Mouse (Mus musculus) gastrocnemius, adult 8-10 months (tissue): ENCODE results near the gene Gys2. TPM values are rescaled to one million over a fixed set of nuclear protein-coding genes. Genes with fewer than 3 reads are reported as not detected.

Experiments
- DNase-seq, 2 experiments: peaks; one replicate each; pipeline ENCODE4 v3.0.0; 2022; ENCODE audit warnings: low spot score in 2 of 2
- total RNA-seq, 4 experiments: library from RNA; stranded (reverse); gene quantifications; 2 replicates each; pipeline ENCODE4 v1.2.4; 2022

Gys2 gene
- total RNA-seq, 4 experiments from 2014 or later = 0.16 to 0.18 TPM; not detected in 2

DNA sequence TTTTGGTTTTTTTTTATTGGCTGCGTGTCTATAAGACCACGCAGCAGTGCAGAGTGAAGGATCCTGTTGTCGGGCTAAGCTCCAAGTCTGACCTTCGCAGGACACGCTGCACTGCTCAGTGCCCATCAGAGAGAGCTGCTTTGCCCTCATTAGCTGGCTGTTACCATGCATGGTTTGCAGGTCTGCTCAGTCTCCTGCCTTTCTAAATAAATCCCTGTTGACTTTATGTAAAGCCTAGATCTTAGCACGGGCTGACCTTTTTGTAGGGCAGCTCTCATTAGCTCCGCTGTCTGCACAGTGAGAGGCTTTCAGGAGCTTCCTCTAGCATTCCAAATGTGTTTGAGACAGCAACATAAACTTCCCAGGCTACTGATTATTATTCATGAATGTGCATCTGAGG lies 14.9 kb downstream of the Gys2 start:
- no peak for DNase-seq

DNA sequence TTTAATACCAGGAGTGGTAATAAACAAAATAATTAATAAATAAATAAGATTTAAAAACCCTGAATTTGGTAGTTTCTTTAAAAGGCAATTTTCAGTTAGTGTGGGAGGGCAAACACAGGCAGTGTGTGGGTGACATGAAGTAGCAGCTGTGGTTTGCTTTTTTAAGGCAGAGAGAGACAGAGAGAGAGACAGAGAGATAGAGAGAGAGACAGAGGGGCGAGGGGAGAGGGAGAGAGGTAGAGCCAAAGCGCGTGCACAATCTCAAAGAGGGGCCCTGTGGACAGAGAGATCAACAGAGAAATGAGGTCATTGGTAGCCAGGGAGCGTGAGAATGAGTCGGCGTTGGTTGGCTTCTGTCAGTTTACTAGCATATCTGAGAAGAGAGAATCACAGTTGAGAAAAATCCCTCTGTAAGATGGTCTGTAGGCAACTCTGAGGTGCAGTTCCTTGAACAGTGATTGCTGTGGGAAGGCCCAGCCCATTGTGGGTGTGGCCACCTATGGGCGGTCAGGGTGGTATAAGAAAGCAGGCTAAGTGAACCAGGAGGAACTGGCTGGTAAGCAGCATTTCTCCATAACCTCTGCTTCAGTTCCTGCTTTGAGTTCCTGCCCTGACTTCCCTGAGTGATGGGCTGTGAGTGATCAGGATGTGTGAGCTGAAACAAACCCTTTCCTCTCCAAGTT lies 17.5 kb downstream of the Gys2 start:
- DNase-seq = no peak

DNA sequence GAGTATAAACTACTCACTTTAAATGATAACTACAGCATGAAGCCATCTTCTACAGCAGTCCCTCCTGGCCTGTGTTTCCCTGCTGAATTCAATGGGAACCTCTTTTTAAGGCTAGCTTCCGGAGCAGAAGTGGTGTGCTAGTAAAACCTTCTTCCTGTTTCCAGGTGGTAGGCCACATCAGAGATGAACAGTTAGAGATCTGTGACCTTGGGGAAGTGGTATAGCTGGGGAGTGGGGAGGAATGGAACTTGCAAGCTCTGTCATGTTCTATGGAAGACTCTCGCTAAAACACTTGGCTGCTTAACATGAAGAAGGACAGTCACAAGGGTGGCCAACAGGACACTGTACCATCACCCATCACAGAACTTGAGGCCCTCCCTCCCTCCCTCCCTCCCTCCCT lies 19.6 kb downstream of the Gys2 start:
- DNase-seq = no peak

DNA sequence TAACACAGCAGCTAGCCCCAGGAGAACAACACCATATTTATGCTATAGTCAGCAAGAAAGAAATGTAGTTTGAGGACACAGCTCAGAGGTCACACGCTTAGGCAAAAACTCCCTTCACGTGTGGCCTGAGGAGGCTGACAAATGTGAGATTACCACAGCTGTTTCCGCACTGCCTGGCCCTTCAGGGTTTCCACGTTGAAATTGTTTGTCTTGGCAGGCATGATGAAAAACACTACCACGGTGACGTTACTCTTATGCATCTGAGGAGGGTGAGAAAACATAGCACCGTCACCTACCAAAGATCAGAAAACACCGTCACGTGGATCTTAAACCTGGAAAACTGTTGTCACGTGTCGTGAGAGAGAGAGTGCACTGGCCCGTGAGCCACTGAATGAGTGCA lies 21.5 kb downstream of the Gys2 start:
- DNase-seq = no peak

DNA sequence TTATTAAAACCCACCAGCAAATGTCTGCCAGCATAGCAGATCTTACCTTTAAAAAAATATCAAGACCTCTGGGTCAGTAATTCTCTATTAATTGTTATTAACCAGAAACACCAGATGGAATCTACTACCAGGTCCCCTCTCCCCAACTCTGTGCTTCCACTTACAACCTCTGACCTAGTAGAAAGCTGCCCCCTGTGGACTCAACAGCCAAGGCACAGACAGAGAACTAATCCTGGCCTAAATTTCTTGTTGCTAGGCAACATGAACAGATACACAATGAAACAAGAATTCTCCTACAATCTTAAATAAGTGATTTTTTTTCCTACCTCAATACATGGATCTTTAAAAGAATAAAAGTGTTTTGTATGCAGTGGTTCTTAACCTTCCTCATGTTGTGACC lies 43.8 kb downstream of the Gys2 start:
- DNase-seq = no peak

DNA sequence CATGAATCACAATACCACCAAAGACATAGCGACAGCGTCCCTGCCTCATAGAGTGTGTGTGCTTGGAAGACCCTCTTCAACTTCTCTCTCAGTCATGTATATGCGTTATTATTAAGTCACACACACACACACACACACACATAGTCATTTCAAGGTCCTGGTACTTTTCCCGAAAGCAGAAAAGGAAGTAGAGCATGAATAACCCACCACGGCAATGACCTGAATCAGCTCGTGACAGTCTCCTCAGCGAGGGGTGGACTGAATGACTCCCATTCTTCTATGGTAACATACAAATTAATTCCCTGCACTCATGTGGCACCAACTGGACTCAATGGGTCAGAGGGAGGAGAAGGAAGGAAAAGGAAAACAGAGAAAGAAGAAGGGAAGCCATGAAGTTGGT lies 47.9 kb downstream of the Gys2 start:
- no peak for DNase-seq

DNA sequence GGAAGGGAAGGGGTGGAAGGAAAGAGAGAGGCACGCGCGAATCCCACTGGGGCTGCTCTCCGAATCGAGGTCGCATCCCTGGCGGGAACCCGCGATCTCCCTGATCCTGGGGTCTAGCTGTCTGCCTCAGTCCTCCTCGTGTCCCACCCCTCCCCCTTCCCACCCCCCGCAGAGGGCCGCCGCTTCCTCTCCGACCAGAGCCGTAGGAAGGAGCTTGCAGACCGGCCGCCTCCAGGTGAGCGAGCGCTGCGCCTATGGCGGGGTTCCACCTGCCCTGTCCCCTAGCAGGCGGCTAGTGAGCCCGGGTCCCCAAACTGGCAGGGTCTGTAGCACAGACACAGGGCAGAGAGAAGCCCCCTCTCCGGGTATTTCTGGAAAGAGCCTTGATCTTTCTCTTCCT lies 58.3 kb downstream of the Gys2 start:
- DNase-seq = no peak

DNA sequence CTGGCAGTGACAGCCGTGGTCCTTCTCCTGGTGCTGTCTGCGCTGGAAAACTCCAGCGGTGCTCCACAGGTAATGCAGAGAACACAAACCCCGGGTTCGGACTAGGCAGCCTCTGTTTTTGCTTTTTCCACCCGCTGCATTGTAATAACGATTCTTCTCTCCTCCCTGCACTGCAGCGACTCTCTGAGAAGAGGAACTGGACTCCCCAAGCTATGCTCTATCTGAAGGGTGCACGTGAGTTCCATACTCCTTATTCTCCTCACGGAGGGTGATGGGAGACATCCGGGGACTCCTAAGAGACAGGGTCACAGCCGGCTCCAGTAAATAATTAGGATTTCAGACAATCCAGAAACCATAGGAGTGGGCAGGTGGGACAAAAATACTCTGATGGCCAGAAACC lies 59.1 kb downstream of the Gys2 start:
- no peak for DNase-seq

DNA sequence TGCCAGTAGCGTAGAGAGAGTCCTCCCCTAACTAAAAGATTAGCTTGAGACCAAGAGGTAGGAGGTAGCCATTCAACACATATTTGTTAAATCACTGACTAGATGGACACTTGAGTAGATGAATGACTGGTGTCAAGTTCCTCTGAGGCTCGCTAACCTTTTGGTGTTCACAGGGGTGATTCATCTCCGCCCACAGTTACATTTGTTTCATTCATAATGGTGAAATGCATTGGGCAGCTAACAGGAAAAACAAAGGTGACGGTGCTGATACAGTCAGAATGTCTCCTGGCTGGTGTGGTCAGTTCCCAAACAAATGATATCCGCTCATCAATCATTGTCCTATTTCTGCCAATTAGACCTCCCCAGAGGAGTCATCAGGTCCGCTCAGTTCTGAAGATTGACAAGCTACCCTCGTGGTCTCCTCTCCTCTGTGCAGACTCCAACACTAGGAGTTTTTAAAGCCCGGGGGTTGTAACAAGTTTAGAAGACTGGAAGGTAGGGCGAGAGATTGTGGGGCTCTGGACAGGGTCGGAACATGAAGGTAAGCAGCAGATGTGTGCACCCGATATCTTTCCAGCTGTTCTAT lies 59.9 kb downstream of the Gys2 start, which contains the start of gene Spx:
Spx (plus strand) TSS at position 536 of the 586 bp plus-strand sequence.
- no peak for DNase-seq

DNA sequence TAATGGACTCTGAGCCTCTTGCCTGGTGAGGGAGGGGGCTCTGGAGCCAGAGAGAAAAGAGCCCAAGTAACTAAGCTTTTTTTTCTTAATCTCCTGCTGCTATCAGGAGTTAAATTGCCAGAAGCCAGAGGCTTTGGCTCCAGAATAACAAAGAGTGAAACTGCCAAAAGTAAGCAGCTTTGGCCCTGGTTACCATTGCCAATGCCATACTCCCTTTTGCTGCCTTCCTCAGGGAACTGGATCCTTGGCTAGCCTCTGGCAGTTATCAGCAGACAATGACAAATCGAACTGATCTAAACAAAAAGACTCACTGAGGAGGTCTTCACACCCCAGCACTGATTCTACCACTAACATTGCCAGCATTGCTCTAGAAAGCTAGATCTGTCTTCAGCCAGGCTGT lies 61.8 kb downstream of the Gys2 start:
- DNase-seq = no peak

DNA sequence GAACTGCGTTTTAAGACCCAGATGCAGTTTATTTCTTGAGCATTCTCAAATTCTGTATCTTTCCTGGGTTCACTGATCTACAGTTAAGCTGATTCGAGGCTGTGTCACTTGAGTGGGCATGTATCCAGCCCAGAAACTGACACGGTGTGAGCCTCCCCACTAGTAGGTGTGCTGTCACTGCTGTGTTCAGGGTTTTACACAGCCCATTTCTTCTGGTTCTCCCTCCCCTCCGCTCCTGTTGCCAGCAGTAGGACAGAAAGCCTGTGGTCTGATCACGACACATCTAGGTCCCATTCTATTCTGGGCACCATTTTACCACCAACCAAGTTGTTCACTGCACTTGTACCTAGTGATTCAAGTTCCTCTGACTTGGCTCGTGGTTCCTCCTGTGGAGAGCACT lies 77.2 kb downstream of the Gys2 start:
- DNase-seq = no peak

DNA sequence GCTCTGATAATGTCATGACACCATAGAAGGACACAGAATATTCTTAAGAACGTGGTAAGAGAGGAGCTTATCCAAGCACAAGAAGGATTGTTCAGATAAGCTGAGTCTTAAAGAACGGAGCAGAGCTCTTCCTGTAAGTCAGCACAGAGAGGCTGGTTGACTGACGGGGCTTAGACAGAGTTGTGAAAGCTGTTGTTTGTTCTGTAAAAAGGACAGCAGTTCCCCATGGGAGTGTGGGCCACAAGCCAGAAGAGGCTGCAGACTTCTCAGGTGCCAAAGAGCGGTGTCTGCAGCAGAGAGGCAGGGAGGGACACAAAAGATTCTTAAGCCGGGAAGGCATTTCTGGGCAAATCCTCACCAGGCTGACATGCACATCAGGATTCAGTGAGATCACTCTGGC lies 78.2 kb downstream of the Gys2 start:
- DNase-seq = no peak

DNA sequence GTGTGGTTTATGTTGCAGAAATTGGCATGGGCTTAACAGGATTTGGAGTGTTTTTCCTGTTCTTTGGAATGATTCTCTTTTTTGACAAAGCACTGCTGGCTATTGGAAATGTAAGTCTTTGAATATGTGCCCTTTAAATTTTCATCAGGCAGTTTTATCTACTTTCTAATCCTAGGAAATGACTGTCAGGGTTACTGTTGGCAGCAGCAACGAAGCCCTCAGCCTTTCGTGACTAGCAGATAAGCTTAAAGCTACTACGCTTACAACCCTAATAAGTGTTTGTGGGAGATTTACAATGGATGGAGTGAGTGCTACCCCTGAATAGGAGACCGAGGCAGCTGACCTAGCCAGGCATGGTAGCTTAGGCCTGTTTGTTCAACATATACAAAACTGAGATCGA lies 80.6 kb downstream of the Gys2 start:
- no peak for DNase-seq

DNA sequence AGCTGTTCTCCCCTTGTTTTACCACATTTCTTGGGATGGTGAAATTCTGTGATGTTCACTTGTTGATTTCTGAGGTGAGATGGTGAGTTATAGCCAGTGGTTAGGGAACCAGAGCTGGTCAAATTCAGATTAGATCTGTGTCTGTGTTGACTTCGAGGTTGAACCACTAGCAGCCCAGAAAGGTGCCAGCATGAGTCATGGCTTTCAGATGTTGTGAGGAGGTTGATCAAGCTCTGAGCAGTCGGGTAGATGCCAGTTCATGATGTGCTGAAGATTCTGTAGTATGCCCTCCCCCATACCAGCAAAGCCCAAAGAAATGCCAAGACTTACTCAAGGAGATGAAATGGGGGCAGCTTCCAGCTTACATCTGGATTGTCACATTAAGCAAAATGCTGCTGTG lies 83.8 kb downstream of the Gys2 start:
- no peak for DNase-seq

DNA sequence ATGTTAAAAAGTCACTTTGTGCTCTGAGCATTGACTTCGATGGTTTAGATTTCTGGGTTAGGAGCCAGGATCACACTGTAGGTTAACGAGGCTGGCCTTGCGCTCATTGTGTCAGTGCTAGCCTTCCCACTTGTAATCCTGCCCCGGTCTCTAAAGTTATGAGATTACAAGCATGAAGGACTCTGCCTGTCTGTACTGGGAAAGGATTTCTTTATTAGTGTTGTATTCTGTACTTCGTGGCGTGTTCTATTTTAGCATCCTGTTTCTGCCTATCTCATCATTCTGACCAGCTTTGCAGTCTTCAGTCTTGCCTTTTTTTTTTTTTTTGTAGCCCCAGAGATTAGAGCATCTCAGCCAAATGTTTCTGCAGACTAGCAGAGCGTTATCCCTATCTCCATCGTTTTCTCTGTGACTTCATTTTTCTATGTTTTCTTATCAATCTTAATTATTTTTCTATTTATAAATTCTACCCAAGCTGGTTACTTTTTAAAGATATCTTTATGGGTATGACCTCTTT lies 85.1 kb downstream of the Gys2 start:
- DNase-seq = no peak

DNA sequence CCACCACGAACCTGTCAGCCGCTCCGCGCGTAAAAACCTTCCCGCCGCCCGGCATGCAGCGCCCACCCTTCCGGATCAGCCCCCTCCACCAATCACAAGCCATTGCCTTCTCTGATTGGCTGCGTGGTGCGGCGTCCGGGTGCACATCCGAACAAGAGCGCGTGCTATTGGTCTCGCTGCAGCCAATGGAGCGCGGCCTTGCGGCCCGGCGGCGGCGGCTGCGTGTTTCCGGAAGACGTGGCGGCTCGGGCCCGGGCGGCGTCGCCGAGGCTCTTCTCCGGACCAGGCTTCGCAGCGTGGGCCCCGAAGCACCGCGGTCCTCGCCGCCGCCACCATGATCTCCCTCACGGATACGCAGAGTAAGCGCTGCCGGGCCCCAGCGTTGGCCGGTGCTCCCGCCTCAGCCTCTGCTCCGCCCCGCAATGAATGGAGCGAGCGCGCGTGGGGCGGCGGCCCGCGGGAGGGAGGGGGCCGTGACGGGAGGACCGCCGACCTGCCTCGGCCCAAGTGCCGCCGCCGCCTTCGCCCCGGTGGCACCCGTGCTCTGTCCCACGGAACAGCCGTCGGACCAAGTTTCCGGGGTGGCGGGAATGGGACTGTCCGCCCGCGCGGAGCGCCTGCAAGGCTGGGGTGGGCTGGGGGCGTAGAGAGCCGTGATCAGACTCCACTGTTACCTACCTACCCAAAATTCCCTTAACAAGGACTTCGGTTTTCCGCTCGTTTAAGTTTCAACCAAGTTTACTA lies 85.7 kb downstream of the Gys2 start, which contains the start of the genes Recql and Golt1b:
Recql (minus strand) TSS at position 77 of the 744 bp plus-strand sequence.
Golt1b (plus strand) TSS at position 211 of the 744 bp plus-strand sequence.
- peak; percentile 93 to 94 for DNase-seq

DNA sequence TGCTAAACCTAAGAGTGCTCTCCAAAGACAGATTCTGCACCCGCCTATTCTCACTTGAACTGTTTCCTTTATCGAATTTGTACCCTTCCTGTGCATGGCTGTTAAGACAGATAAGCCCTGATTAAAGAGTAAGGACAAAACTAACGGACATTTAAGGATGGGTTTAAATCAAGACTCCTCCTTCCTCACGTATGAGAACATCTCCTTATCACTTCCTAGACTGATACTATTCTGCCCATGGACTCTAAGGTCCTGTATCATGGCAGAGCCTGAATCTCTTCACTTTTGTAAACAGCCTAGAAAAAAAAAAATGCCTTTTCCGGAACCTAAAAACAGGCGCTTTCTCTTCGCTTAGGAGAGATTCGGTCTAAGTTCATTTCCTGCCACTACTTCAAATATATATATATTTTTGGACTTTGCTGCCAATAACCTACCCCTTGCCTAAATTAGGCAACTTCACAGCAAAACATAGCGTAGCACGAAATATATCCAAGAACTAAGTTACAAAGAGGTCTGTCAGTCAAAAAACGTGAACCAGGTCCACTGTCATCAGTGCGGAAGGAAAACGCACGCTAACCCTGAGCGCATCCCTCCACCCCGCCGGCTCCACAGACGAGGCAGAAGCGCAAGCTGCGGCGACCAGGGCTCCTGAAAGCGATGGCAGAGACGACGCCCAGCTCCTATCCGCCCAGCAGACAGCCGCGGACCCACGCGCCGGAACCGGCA lies 86.5 kb downstream of the Gys2 start:
- DNase-seq = no peak

DNA sequence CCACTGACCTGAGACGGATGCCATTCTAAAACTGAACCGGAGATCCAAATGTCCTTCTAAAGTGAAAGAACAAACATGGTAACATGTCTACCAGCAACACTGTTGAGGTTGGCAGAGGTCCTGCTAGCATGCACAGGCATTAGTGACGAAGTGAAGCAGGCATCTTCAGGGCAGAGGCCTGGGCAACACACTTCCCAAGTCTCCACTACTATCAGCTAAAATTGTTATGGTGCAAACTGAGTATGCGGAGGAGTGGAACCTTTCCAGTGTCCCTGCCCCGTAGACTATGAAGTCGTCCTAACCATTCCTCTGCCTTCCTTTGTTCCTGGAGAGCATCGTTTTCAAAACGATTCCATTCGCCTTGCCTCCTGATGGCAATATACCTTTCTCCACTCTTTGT lies 88.4 kb downstream of the Gys2 start:
- DNase-seq = no peak

DNA sequence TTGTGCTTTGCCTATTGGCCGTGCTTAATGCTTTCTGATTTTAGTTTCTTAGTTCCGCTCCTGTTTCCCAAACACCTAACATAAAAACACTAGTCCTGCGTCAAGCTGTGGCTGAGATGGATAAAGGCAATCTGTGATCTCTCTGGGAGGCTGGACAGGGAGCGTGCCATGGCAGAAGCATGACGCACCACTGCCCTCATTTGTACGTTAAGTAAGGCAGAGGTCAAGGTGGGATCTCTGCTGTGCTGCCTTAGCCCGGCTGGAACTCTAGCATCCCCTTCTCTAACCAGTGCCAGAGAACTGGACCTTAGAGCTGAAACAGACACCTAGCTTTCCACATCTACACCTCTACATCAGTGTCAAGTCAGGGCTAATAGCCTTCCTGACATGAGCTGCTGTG lies 91.3 kb downstream of the Gys2 start:
- DNase-seq = no peak

DNA sequence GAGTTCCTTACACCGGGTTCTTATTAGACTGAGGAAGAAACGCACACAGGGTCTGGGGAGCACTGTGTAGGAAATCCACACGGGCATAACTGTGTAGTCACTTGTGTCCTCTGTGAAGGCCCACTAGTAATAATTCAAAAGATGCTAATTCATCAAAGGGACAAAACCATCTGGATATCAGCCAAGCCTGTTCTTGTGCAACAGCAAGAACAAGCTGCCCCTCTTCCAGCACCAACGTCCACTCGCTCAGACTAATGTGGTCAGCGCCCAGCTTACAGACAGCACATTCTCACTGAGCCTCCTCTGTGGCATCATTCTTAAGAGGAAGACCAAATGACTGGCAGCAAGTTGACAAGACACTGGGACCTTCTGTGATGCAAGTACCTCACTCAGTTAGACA lies 92.9 kb downstream of the Gys2 start:
- DNase-seq = no peak

DNA sequence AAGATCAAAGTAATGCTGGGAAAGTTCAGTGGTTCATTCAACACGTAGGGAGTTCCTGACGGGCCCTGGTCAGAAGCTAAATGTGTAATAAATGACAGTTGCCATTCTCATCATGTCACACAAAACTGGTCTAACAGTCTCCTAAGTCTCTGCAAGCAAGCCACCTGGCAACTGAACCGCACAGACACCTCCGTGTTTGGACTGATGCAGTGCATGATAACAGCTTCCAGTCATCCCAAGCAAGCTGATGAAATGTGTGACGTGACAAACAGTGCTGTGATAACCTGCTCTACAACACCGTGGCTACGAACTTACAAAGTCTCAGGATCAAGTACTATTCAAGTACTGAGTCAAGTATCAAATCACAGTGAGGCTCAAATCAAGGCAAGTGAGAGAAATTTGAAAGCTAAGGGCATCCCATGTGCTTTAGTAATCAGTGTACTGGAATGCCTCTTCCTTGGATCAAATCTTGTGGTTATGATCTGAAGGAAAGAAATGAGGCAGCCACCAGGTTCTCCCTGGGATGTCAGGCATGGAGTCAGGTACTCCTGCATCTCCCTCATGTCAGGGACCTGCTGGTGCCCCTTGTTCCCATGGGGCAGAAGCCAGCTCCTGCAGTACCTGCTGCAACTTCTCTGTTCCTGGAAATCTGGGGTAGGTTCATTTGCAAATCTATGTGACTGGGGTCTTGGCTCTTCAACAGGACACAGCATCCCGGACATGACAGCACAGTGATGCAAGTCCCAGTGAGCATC lies 94.2 kb downstream of the Gys2 start:
- DNase-seq = no peak
